Mouse (Mus musculus) heart, postnatal 0 days (tissue): ENCODE data around the gene Tmem238. TPM values are rescaled to one million over a fixed set of nuclear protein-coding genes. Genes with fewer than 3 reads are reported as not detected.

Experiments
- ATAC-seq: fragments of 200-750 bp; cut with Nextera tagmentation; 2 replicates; pipeline ENCODE4 v1.8.0; 2017; ENCODE audit warnings: low read depth, moderate number of reproducible peaks, moderate library complexity; ENCODE audit not compliant: insufficient read depth
- DNase-seq: peaks from one replicate; pipeline ENCODE4 v3.0.0-alpha.2; 2016; ENCODE audit warnings: low spot score
- H3K27ac ChIP-seq: fragments of 300-500 bp; sonication (generic); 2 replicates; pipeline ENCODE4 v1.5.1; 2014; ENCODE audit warnings: low read depth, mild to moderate bottlenecking
- H3K27me3 ChIP-seq: fragments of 300-500 bp; sonication (generic); 2 replicates; pipeline ENCODE4 v1.6.1; 2014; ENCODE audit warnings: low read length, mixed read lengths; ENCODE audit not compliant: control insufficient read depth, insufficient read depth
- H3K36me3 ChIP-seq: fragments of 300-500 bp; sonication (generic); replicated peaks from 2 replicates; pipeline ENCODE4 v1.6.1; 2014; ENCODE audit warnings: low read length, mixed read lengths; ENCODE audit not compliant: control insufficient read depth, insufficient read depth
- H3K4me1 ChIP-seq: fragments of 300-500 bp; sonication (generic); 2 replicates; pipeline ENCODE4 v1.6.1; 2014; ENCODE audit warnings: antibody characterized with exemption; ENCODE audit not compliant: control insufficient read depth, insufficient read depth
- H3K4me2 ChIP-seq: fragments of 300-500 bp; sonication (generic); 2 replicates; pipeline ENCODE4 v1.6.1; 2014; ENCODE audit warnings: low read depth, mild to moderate bottlenecking, low read length, moderate library complexity
- H3K4me3 ChIP-seq: fragments of 300-500 bp; sonication (generic); 2 replicates; pipeline ENCODE4 v1.5.1; 2014; ENCODE audit warnings: low read depth, low read length
- H3K9ac ChIP-seq: fragments of 300-500 bp; sonication (generic); replicated peaks from 2 replicates; pipeline ENCODE4 v1.6.1; 2014; ENCODE audit warnings: low read depth, low read length, mixed read lengths
- H3K9me3 ChIP-seq: fragments of 300-500 bp; sonication (generic); replicated peaks from 2 replicates; pipeline ENCODE4 v1.6.1; 2016; ENCODE audit warnings: low read length; ENCODE audit not compliant: control insufficient read depth
- CTCF ChIP-seq: IDR thresholded peaks from 2 replicates; pipeline ENCODE4 v1.5.1; 2016; ENCODE audit warnings: antibody characterized with exemption, control low read depth, low read depth
- EP300 ChIP-seq: IDR thresholded peaks from 2 replicates; pipeline ENCODE4 v1.6.1; 2016; ENCODE audit warnings: antibody characterized with exemption, low read depth
- WGBS: fragments of 180-500 bp; shearing (Covaris S2); extraction: QIAGEN DNeasy Blood & Tissue Kit; methylation state at CpG from one replicate; pipeline ENCODE4 v1.1.7; 2014; 5-methylcytosine and 5-hydroxymethylcytosine counted together
- polyA plus RNA-seq: library from polyadenylated mRNA; unstranded; fragments of >200 nt; fragmentation: Nextera tagmentation; extraction: Ambion mirVana; gene quantifications from 2 replicates; pipeline ENCODE4 v1.2.1, GENCODE M21; 2015
- total RNA-seq: library from RNA; depleted of rRNA; stranded (reverse); fragments of >200 nt; gene quantifications from 2 replicates; pipeline ENCODE4 v1.2.3, GENCODE M21; 2014; ENCODE audit warnings: low replicate concordance; rRNA removed

Gene Tmem238
- total RNA-seq (2.2 and 21.0 TPM in 2 replicates), polyA plus RNA-seq (8.0 and 8.6 TPM in 2 replicates)

DNA sequence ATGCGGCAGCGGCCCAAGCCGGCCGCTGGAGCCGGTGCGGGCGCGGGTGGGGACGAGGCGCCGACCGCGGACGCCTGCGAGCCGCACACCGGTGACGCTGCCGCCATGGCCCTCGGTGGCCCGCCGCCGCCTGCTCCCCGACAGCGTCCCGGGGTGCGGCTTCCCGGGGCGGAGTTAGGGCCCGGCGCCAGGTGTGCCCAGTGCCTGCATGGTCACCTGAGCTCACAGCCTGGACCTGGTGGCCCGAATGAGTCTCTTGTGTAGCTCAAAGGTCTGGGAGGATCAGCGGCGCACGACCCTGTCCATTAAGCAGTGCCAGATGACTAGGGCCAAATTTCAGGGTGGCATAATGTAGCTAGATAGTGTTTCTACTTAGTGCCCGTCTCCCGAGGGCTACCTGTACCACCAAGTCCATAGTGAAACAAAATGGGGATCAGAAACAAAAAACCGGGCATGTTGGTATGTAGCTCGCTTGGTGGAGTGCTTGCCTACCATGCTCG lies at the start of gene Tmem238:
TSS of gene Tmem238 (minus strand) at position 221 of the 500 bp plus-strand sequence.
- TF ChIP-seq EP300 (no peak), CTCF (no peak)
- H3K27me3 ChIP-seq = no peaks in the 10 kb centered on the region
- ATAC-seq = no peak
- H3K36me3 ChIP-seq = peaks cover 8% of the 10 kb centered on the region
- H3K4me1 ChIP-seq = peaks cover 6% of the 10 kb centered on the region; the same call in 1 of the 2 replicates
- H3K4me3 ChIP-seq = peak within 1 kb of the TSS; percentile 61
- H3K9me3 ChIP-seq = no peaks in the 10 kb centered on the region
- peak within 1 kb of the TSS; percentile 86 for H3K4me2 ChIP-seq
- peak within 1 kb of the TSS; percentile 80 for H3K9ac ChIP-seq
- DNase-seq = no peak
- 8% methylated on average over 40 of the region's 40 CpGs for WGBS
- H3K27ac ChIP-seq = peak within 1 kb of the TSS; percentile 56

GRCm38 (mm10) chr7:4837639-4838038 lies 48.2 kb upstream of the Tmem238 start:
- Histone ChIP-seq H3K36me3 (no peaks in the 10 kb centered on the region), H3K27me3 (peaks cover 73% of the 10 kb centered on the region), H3K4me2 (no peak overlapping the region), H3K27ac (no peak overlapping the region), H3K9ac (no peak overlapping the region), H3K4me3 (no peak overlapping the region), H3K4me1 (peaks cover 5% of the 10 kb centered on the region; the same call in 1 of the 2 replicates), H3K9me3 (no peaks in the 10 kb centered on the region)
- ATAC-seq = no peak
- no peak for TF ChIP-seq EP300
- no peak for TF ChIP-seq CTCF
- 8% methylated on average over 1 of the region's 1 CpGs for WGBS
- no peak for DNase-seq

DNA sequence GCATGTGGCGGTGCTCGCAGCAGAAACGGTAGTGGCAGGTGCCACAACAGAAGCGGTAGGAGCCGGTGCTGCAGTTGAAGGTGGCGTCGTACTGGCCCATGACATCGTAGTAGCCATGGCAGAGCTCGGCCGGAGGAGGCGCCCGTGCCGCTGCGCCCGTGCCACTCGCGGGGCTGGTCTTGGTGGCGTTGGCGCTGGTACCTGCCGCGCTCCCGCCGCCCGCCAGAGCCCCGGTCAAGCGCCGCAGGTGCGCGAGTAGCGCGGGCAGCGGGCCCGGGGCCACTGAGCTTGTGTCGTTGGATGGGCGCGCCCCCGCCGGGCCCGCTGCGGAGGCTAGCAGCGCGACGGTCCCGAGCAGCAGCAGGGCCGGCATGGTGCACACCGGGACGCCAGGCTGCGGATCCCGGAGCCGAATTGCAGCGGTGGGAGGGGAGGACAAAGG lies 46.9 kb upstream of the Tmem238 start:
- ATAC-seq (peak; percentile 87), DNase-seq (peak; percentile 29)
- no peak overlapping the region for H3K9ac ChIP-seq
- H3K4me1 ChIP-seq = peaks cover 5% of the 10 kb centered on the region; the same call in 1 of the 2 replicates
- H3K9me3 ChIP-seq = no peaks in the 10 kb centered on the region
- 0% methylated on average over 50 of the region's 51 CpGs for WGBS
- peak overlapping the region; percentile 77 for H3K4me2 ChIP-seq
- no peak overlapping the region for H3K27ac ChIP-seq
- no peaks in the 10 kb centered on the region for H3K36me3 ChIP-seq
- no peak for TF ChIP-seq EP300
- peak; percentile 33; the same call in 1 of the 2 replicates for TF ChIP-seq CTCF
- H3K27me3 ChIP-seq = peaks cover 69% of the 10 kb centered on the region
- H3K4me3 ChIP-seq = peak overlapping the region; percentile 45

DNA sequence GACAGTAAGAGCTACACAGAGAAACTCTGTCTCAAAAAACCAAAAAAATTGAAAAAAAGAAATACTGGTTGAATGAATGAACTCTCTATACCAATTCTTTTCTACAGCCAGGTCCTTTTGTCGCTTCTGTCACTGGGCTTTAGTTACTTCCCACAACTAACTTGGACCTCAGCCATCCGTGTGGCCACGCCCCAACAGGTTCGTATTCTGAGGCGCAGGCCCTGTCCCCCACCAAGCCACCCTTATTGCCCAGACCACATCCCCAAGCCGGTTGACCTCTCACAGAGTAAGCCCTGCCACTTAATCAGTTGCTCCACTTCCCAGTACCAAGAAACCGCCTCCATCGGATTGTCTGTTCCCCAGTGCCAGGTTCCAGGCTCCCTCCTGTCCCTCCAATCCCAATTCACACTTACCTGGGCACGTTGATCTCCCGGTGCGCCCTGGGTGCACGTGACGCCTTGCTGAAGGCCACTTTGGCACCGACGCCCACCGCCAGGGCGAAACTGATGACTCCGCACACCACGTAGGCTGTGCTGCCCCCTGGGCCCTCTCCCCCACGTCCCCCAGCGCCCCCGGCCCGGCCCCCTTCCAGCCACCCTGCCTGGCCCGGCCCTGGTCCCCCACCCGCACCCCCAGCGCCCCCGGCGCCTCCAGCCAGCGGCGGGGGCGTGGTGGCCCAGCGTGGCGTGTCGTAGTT lies 46.3 kb upstream of the Tmem238 start:
- 7% methylated on average over 33 of the region's 34 CpGs for WGBS
- Histone ChIP-seq H3K27ac (no peak overlapping the region), H3K4me1 (peaks cover 5% of the 10 kb centered on the region; the same call in 1 of the 2 replicates), H3K4me3 (peak overlapping the region; percentile 45), H3K36me3 (no peaks in the 10 kb centered on the region), H3K27me3 (peaks cover 72% of the 10 kb centered on the region), H3K9ac (no peak overlapping the region), H3K4me2 (peak overlapping the region; percentile 77), H3K9me3 (no peaks in the 10 kb centered on the region)
- ATAC-seq = 0 out of 2 replicates have a peak, but pooled peaks have one; percentile 12
- DNase-seq = no peak
- TF ChIP-seq EP300 (no peak), CTCF (no peak)

DNA sequence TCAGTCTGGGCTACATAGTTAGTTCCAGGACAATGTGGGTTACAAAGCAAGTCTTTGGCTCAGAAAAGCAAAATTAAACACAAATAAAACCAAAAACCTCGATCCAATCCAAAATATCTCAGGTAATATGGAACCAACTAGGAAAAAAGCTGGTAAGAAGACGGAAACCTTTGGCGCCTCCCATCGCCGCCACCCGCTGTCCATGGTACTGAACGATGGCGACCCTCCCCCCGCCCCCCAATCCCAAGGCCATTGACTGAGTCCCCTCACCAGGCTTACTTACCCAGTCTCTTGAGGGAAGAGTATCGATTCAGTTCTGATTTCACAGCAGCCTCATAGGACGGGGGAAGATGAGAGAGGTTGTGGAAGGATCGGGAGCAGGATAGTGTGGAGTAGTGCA lies 41.0 kb upstream of the Tmem238 start:
- DNase-seq (no peak), ATAC-seq (no peak)
- WGBS = 8% methylated on average over 12 of the region's 12 CpGs
- Histone ChIP-seq H3K36me3 (no peaks in the 10 kb centered on the region), H3K4me1 (no peaks in the 10 kb centered on the region), H3K4me3 (no peak overlapping the region), H3K27me3 (peaks cover 47% of the 10 kb centered on the region), H3K27ac (no peak overlapping the region), H3K4me2 (no peak overlapping the region), H3K9me3 (no peaks in the 10 kb centered on the region), H3K9ac (no peak overlapping the region)
- no peak for TF ChIP-seq EP300
- TF ChIP-seq CTCF = no peak
